Mouse (Mus musculus): ENCODE data around the gene Rpl3l. TPM values are rescaled to one million over a fixed set of nuclear protein-coding genes. Genes with fewer than 3 reads are reported as not detected.

Gene Rpl3l
- total and polyA plus RNA-seq, 2 experiments from 2014 or later = 0.41 to 1.3 TPM

DNA sequence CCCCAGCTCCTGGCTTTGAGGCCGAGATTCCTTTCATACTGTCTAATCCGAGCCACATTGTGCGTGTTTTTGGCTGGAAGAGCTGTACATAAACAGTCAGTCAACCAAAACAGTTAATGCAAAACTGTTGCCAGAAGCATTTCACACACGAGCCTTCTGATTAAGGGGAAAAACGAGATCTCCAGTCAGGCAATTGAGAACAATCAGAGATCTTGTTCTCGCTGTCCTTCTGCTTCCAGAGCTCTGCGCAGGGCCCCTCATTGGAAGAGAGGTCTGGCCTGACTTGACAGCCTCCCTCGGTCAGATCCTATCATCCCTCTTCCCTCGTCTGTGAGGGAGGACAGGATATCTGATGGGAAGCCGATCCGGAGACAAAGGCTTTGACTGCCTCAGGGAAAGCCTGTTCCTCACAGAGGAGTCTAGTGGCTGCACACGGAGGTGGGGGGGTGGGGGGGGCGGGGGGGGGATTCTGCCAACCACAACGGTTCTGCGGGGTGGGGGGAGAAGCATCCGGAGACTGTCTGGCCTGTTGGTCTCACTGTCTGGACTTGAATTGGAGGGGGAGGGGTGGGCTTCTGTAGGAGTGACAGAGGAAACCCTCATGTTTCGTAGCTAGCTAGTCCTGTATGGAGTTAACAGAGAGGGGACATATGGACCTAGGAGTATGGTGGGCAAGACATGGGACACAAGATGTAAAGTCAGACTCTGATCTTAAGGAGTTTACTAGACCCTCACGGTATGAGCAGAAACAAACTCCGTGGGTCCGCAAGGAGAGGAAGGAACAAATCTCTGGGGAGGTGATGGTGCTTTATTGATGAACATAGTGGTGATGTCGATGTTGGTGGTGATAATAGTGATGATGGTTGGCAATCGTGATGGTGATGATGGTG, 37.6 kb downstream of the Rpl3l start:
- H3K4me2 ChIP-seq (ENCODE audit: low read depth, low read length) = no peak overlapping the region
- no peaks in the 10 kb centered on the region for H3K9me3 ChIP-seq (ENCODE audit: low read length)
- peak; percentile 47 for DNase-seq (ENCODE audit: low spot score)
- H3K4me1 ChIP-seq (ENCODE audit: insufficient read depth, low read length) = no peaks in the 10 kb centered on the region
- TF ChIP-seq CTCF (IDR thresholded peaks at IDR 0.05; ENCODE audit: low read depth) = no peak
- 47% methylated on average over 22 of the region's 22 CpGs for WGBS
- H3K9ac ChIP-seq (replicated peaks; ENCODE audit: low read length) = no peak overlapping the region
- H3K36me3 ChIP-seq (ENCODE audit: insufficient read depth, low read length) = no peaks in the 10 kb centered on the region
- peak; percentile 84 for ATAC-seq
- no peaks in the 10 kb centered on the region for H3K27me3 ChIP-seq (ENCODE audit: insufficient read depth, low read length)
- H3K27ac ChIP-seq = peak overlapping the region; percentile 26; the same call in 1 of the 2 replicates
- H3K4me3 ChIP-seq (ENCODE audit: low read length) = no peak overlapping the region

DNA sequence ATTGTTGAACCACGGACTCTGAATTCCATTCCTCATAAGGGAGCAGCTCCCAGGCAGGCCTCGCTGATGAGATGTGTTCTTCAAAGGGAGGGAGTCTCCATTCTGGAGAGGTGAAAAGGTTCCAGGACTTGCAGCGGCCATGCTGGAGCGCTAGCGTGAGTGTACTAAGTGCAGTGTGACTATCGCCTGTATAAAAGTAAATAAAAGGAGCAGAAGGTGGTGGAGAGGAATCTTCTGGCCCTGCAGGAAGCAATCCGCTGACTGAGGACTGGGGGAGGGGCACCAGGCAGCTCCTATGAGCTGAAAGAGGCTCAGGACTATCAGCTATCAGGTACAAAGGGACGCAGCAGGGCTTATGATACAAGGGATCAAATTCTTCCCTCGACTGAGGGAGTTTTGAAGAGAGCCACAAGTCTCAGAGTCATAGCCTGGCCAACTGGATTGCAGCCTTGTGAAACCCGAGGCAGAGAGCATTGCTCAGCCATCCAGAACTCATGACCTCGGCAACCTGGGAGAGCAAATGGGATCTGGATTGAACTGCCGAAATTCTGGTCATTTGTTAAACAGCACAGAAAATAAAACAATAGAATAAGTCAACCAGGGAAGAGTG, 38.8 kb downstream of the Rpl3l start:
- DNase-seq (ENCODE audit: low spot score) (no peak), ATAC-seq (no peak)
- H3K9ac ChIP-seq (replicated peaks; ENCODE audit: low read length) = no peak overlapping the region
- no peak for TF ChIP-seq CTCF (IDR thresholded peaks at IDR 0.05; ENCODE audit: low read depth)
- H3K27me3 ChIP-seq (ENCODE audit: insufficient read depth, low read length) = no peaks in the 10 kb centered on the region
- H3K4me3 ChIP-seq (ENCODE audit: low read length) = no peak overlapping the region
- H3K9me3 ChIP-seq (ENCODE audit: low read length) = no peaks in the 10 kb centered on the region
- H3K4me1 ChIP-seq (ENCODE audit: insufficient read depth, low read length) = no peaks in the 10 kb centered on the region
- H3K27ac ChIP-seq = no peak overlapping the region
- WGBS = 26% methylated on average over 12 of the region's 12 CpGs
- H3K4me2 ChIP-seq (ENCODE audit: low read depth, low read length) = no peak overlapping the region
- H3K36me3 ChIP-seq (ENCODE audit: insufficient read depth, low read length) = no peaks in the 10 kb centered on the region

DNA sequence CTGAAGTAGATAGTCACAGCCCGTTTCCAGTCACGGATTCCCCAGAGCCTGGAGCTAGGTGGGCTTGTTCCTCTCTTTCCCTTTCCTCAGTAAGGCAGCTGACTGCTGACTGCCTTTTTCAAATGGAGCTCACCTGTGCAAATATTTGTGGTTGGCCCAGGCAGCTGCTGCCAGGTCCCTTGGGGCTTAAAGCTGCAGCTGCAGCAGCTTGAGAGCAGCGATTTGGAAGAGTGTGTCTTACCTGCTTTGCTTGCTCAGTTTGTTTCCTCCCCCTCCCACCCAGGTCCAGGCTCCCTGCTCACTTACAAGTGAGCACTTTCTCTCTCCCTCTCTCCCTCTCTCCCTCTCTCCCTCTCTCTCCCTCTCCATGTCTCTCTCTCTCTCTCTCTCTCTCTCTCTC, 41.5 kb downstream of the Rpl3l start:
- H3K4me1 ChIP-seq (ENCODE audit: insufficient read depth, low read length) = no peaks in the 10 kb centered on the region
- H3K9ac ChIP-seq (replicated peaks; ENCODE audit: low read length) = no peak overlapping the region
- no peak overlapping the region for H3K4me3 ChIP-seq (ENCODE audit: low read length)
- no peaks in the 10 kb centered on the region for H3K27me3 ChIP-seq (ENCODE audit: insufficient read depth, low read length)
- WGBS = 38% methylated on average over 3 of the region's 3 CpGs
- no peak overlapping the region for H3K4me2 ChIP-seq (ENCODE audit: low read depth, low read length)
- no peak for DNase-seq (ENCODE audit: low spot score)
- TF ChIP-seq CTCF (IDR thresholded peaks at IDR 0.05; ENCODE audit: low read depth) = no peak
- ATAC-seq = no peak
- no peak overlapping the region for H3K27ac ChIP-seq
- no peaks in the 10 kb centered on the region for H3K9me3 ChIP-seq (ENCODE audit: low read length)
- H3K36me3 ChIP-seq (ENCODE audit: insufficient read depth, low read length) = no peaks in the 10 kb centered on the region

DNA sequence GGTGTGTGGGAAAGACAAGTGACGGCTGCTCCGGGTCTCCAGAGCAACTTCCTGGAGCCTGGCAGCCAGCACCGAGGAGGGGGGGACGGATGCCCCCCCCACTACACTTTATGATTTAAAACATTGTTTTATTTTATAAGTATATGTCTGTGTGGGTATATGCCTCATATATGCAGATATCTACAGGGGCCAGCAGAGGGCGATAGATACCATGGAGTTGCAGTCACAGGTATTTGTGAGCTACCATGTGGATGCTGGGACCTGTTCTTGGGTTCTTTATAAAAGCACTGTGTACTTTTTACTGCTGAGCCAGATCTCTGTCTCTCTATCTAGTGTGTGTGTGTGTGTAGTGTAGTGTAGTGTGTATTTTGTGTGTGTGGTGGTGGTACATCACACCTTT, 45.6 kb downstream of the Rpl3l start:
- H3K4me2 ChIP-seq (ENCODE audit: low read depth, low read length) = no peak overlapping the region
- no peak for TF ChIP-seq CTCF (IDR thresholded peaks at IDR 0.05; ENCODE audit: low read depth)
- ATAC-seq = no peak
- WGBS = 87% methylated on average over 5 of the region's 5 CpGs
- H3K9ac ChIP-seq (replicated peaks; ENCODE audit: low read length) = no peak overlapping the region
- no peaks in the 10 kb centered on the region for H3K4me1 ChIP-seq (ENCODE audit: insufficient read depth, low read length)
- H3K27ac ChIP-seq = no peak overlapping the region
- H3K4me3 ChIP-seq (ENCODE audit: low read length) = no peak overlapping the region
- no peaks in the 10 kb centered on the region for H3K9me3 ChIP-seq (ENCODE audit: low read length)
- no peaks in the 10 kb centered on the region for H3K27me3 ChIP-seq (ENCODE audit: insufficient read depth, low read length)
- no peaks in the 10 kb centered on the region for H3K36me3 ChIP-seq (ENCODE audit: insufficient read depth, low read length)
- DNase-seq (ENCODE audit: low spot score) = no peak

DNA sequence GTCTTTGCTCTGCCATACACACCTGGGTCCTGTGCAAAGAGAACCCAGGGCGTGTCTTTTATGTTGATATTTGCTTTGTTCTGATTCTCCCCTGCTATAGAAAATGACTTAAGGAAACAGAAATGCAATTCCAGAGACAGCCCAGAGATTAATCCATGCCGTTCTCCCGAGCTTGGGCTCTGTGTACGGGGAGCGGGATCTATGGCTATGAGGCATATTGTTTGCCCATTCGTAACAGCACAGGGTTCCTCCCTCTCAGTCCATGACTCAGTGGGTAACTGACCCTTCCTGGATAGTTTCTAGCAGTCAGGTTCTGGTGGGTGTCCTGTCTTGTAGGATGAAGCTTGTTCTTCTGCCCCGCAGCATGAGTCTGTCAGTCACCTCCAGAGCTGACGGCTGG, 47.6 kb downstream of the Rpl3l start:
- H3K27me3 ChIP-seq (ENCODE audit: insufficient read depth, low read length) = no peaks in the 10 kb centered on the region
- no peak overlapping the region for H3K4me2 ChIP-seq (ENCODE audit: low read depth, low read length)
- H3K27ac ChIP-seq = no peak overlapping the region
- 79% methylated on average over 8 of the region's 8 CpGs for WGBS
- H3K4me1 ChIP-seq (ENCODE audit: insufficient read depth, low read length) = no peaks in the 10 kb centered on the region
- TF ChIP-seq CTCF (IDR thresholded peaks at IDR 0.05; ENCODE audit: low read depth) = no peak
- no peak for DNase-seq (ENCODE audit: low spot score)
- H3K4me3 ChIP-seq (ENCODE audit: low read length) = no peak overlapping the region
- no peak for ATAC-seq
- H3K36me3 ChIP-seq (ENCODE audit: insufficient read depth, low read length) = no peaks in the 10 kb centered on the region
- no peaks in the 10 kb centered on the region for H3K9me3 ChIP-seq (ENCODE audit: low read length)
- no peak overlapping the region for H3K9ac ChIP-seq (replicated peaks; ENCODE audit: low read length)

DNA sequence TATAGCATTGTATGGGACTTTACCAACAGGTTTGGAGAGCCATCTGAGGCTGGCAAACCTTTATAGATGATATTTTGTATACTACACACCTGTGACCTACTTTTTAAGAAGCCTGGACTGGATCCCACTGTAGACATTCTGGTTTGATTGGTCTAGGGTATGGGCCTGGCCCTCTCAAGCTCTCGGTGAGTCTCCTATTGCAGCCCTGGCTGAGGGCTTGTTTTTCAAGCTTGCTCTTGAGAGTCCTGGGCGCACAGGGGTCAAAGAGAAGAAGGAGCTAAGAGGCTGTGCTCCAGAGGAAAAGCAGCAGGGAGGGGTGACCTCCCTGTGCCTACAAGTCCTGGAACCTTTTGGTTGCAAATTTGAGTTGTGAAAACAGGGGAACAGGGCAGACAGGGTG, 49.5 kb downstream of the Rpl3l start:
- H3K9ac ChIP-seq (replicated peaks; ENCODE audit: low read length) = no peak overlapping the region
- no peak for DNase-seq (ENCODE audit: low spot score)
- 87% methylated on average over 2 of the region's 2 CpGs for WGBS

DNA sequence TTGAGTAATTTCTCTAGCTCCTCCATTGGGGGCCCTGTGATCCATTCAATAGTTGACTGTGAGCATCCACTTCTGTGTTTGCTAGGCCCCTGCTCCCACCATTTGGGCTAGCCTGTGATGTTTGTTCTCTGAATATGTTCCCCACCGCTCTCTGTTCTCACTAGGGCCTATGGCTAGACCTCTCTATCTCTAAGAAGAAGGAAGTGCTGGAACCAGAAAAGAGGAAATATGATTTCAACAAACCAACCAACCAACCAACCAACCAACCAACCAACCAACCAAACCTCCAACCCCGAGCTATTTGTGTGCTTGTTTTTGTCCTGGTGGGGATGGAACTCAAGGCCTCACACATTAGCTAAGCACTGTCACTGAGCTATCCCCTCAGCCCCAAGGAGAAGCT, 53.2 kb downstream of the Rpl3l start:
- DNase-seq (ENCODE audit: low spot score) = no peak
- Histone ChIP-seq H3K9ac (replicated peaks; ENCODE audit: low read length) (no peak overlapping the region), H3K27me3 (ENCODE audit: insufficient read depth, low read length) (no peaks in the 10 kb centered on the region), H3K27ac (no peak overlapping the region), H3K4me1 (ENCODE audit: insufficient read depth, low read length) (no peaks in the 10 kb centered on the region), H3K4me3 (ENCODE audit: low read length) (no peak overlapping the region), H3K9me3 (ENCODE audit: low read length) (no peaks in the 10 kb centered on the region), H3K36me3 (ENCODE audit: insufficient read depth, low read length) (no peaks in the 10 kb centered on the region), H3K4me2 (ENCODE audit: low read depth, low read length) (no peak overlapping the region)
- 93% methylated on average over 2 of the region's 2 CpGs for WGBS
- no peak for ATAC-seq
- TF ChIP-seq CTCF (IDR thresholded peaks at IDR 0.05; ENCODE audit: low read depth) = no peak

More for the DNA sequence above, 49.5 kb downstream of the Rpl3l start:
- ATAC-seq = no peak
- Histone ChIP-seq H3K4me2 (ENCODE audit: low read depth, low read length) (no peak overlapping the region), H3K4me1 (ENCODE audit: insufficient read depth, low read length) (no peaks in the 10 kb centered on the region), H3K27ac (no peak overlapping the region), H3K9me3 (ENCODE audit: low read length) (no peaks in the 10 kb centered on the region), H3K27me3 (ENCODE audit: insufficient read depth, low read length) (no peaks in the 10 kb centered on the region), H3K4me3 (ENCODE audit: low read length) (no peak overlapping the region), H3K36me3 (ENCODE audit: insufficient read depth, low read length) (no peaks in the 10 kb centered on the region)
- no peak for TF ChIP-seq CTCF (IDR thresholded peaks at IDR 0.05; ENCODE audit: low read depth)

Other genes starting within 250 kb of the Rpl3l start
- 45.9 and 55.3 TPM in 2 replicates for gene Mlst8, start 248.7 kb upstream of the Rpl3l start, total RNA-seq (2014; rRNA removed)
- gene Mlst8, start 248.7 kb upstream of the Rpl3l start, polyA plus RNA-seq (2015; fragmentation: Nextera tagmentation; extraction: Ambion mirVana) = 26.3 and 26.4 TPM in 2 replicates
- 152 and 163 TPM in 2 replicates for gene Caskin1, start 239.2 kb upstream of the Rpl3l start, total RNA-seq (2014; rRNA removed)
- 42.1 and 43.7 TPM in 2 replicates for gene Caskin1, start 239.2 kb upstream of the Rpl3l start, polyA plus RNA-seq (2015; fragmentation: Nextera tagmentation; extraction: Ambion mirVana)
- gene Traf7, start 199.9 kb upstream of the Rpl3l start, total RNA-seq (2014; rRNA removed) = 159 and 165 TPM in 2 replicates
- 64.0 and 66.1 TPM in 2 replicates for gene Traf7, start 199.9 kb upstream of the Rpl3l start, polyA plus RNA-seq (2015; fragmentation: Nextera tagmentation; extraction: Ambion mirVana)
- 2.7 and 4.0 TPM in 2 replicates for gene Rab26, start 193.6 kb upstream of the Rpl3l start, total RNA-seq (2014; rRNA removed)
- gene Rab26, start 193.6 kb upstream of the Rpl3l start, polyA plus RNA-seq (2015; fragmentation: Nextera tagmentation; extraction: Ambion mirVana) = 10.6 and 14.7 TPM in 2 replicates
- 87.9 and 99.2 TPM in 2 replicates for gene Pkd1, start 178.0 kb upstream of the Rpl3l start, total RNA-seq (2014; rRNA removed)
- 14.9 and 16.0 TPM in 2 replicates for gene Pkd1, start 178.0 kb upstream of the Rpl3l start, polyA plus RNA-seq (2015; fragmentation: Nextera tagmentation; extraction: Ambion mirVana)
- gene Tsc2, start 95.2 kb upstream of the Rpl3l start, total RNA-seq (2014; rRNA removed) = 98.0 and 114 TPM in 2 replicates
- 45.7 and 51.2 TPM in 2 replicates for gene Tsc2, start 95.2 kb upstream of the Rpl3l start, polyA plus RNA-seq (2015; fragmentation: Nextera tagmentation; extraction: Ambion mirVana)
- gene Nthl1, start 95.1 kb upstream of the Rpl3l start, total RNA-seq (2014; rRNA removed) = 4.2 and 5.6 TPM in 2 replicates
- 7.2 and 7.8 TPM in 2 replicates for gene Nthl1, start 95.1 kb upstream of the Rpl3l start, polyA plus RNA-seq (2015; fragmentation: Nextera tagmentation; extraction: Ambion mirVana)
- gene Slc9a3r2, start 77.5 kb upstream of the Rpl3l start, total RNA-seq (2014; rRNA removed) = 72.8 and 91.1 TPM in 2 replicates
- 57.6 and 60.6 TPM in 2 replicates for gene Slc9a3r2, start 77.5 kb upstream of the Rpl3l start, polyA plus RNA-seq (2015; fragmentation: Nextera tagmentation; extraction: Ambion mirVana)
- 0.78 TPM in 1 of 2 replicates, not detected in the other for gene Npw, start 69.4 kb upstream of the Rpl3l start, total RNA-seq (2014; rRNA removed)
- 0.65 and 0.81 TPM in 2 replicates for gene Npw, start 69.4 kb upstream of the Rpl3l start, polyA plus RNA-seq (2015; fragmentation: Nextera tagmentation; extraction: Ambion mirVana)
- 40.9 and 47.0 TPM in 2 replicates for gene Zfp598, start 58.1 kb upstream of the Rpl3l start, total RNA-seq (2014; rRNA removed)
- gene Zfp598, start 58.1 kb upstream of the Rpl3l start, polyA plus RNA-seq (2015; fragmentation: Nextera tagmentation; extraction: Ambion mirVana) = 14.2 and 14.6 TPM in 2 replicates
- 331 and 347 TPM in 2 replicates for gene Syngr3, start 37.9 kb upstream of the Rpl3l start, total RNA-seq (2014; rRNA removed)
- 280 and 294 TPM in 2 replicates for gene Syngr3, start 37.9 kb upstream of the Rpl3l start, polyA plus RNA-seq (2015; fragmentation: Nextera tagmentation; extraction: Ambion mirVana)
- gene Gfer, start 31.7 kb upstream of the Rpl3l start, total RNA-seq (2014; rRNA removed) = 21.1 and 26.1 TPM in 2 replicates
- 39.7 and 41.4 TPM in 2 replicates for gene Gfer, start 31.7 kb upstream of the Rpl3l start, polyA plus RNA-seq (2015; fragmentation: Nextera tagmentation; extraction: Ambion mirVana)
- 6.1 and 8.1 TPM in 2 replicates for gene Noxo1, start 31.6 kb upstream of the Rpl3l start, total RNA-seq (2014; rRNA removed)
- 1.4 and 2.2 TPM in 2 replicates for gene Noxo1, start 31.6 kb upstream of the Rpl3l start, polyA plus RNA-seq (2015; fragmentation: Nextera tagmentation; extraction: Ambion mirVana)
- gene Tbl3, start 20.2 kb upstream of the Rpl3l start, total RNA-seq (2014; rRNA removed) = 53.2 and 55.2 TPM in 2 replicates
- 43.5 and 49.2 TPM in 2 replicates for gene Tbl3, start 20.2 kb upstream of the Rpl3l start, polyA plus RNA-seq (2015; fragmentation: Nextera tagmentation; extraction: Ambion mirVana)
- gene Rnf151, start 9.8 kb upstream of the Rpl3l start, total RNA-seq (2014; rRNA removed) = not detected in 2 replicates
- gene Rnf151, start 9.8 kb upstream of the Rpl3l start, polyA plus RNA-seq (2015; fragmentation: Nextera tagmentation; extraction: Ambion mirVana) = not detected in 2 replicates
- 2,181 and 2,600 TPM in 2 replicates for gene Rps2, start 9.7 kb upstream of the Rpl3l start, total RNA-seq (2014; rRNA removed)
- gene Rps2, start 9.7 kb upstream of the Rpl3l start, polyA plus RNA-seq (2015; fragmentation: Nextera tagmentation; extraction: Ambion mirVana) = 809 and 820 TPM in 2 replicates
- 135 and 157 TPM in 2 replicates for gene Ndufb10, start 3.3 kb upstream of the Rpl3l start, total RNA-seq (2014; rRNA removed)
- 353 and 356 TPM in 2 replicates for gene Ndufb10, start 3.3 kb upstream of the Rpl3l start, polyA plus RNA-seq (2015; fragmentation: Nextera tagmentation; extraction: Ambion mirVana)
- 17.0 and 19.6 TPM in 2 replicates for gene Msrb1, start 8.8 kb downstream of the Rpl3l start, total RNA-seq (2014; rRNA removed)
- gene Msrb1, start 8.8 kb downstream of the Rpl3l start, polyA plus RNA-seq (2015; fragmentation: Nextera tagmentation; extraction: Ambion mirVana) = 22.7 and 25.5 TPM in 2 replicates
- not detected in 2 replicates for gene Hs3st6, start 25.2 kb downstream of the Rpl3l start, total RNA-seq (2014; rRNA removed)
- gene Hs3st6, start 25.2 kb downstream of the Rpl3l start, polyA plus RNA-seq (2015; fragmentation: Nextera tagmentation; extraction: Ambion mirVana) = 0.43 and 0.47 TPM in 2 replicates
- not detected in 2 replicates for gene Meiob, start 76.5 kb downstream of the Rpl3l start, total RNA-seq (2014; rRNA removed)
- 0.10 TPM in 1 of 2 replicates, not detected in the other for gene Meiob, start 76.5 kb downstream of the Rpl3l start, polyA plus RNA-seq (2015; fragmentation: Nextera tagmentation; extraction: Ambion mirVana)
- gene Hagh, start 112.3 kb downstream of the Rpl3l start, total RNA-seq (2014; rRNA removed) = 64.8 and 93.5 TPM in 2 replicates
- 82.4 and 84.2 TPM in 2 replicates for gene Hagh, start 112.3 kb downstream of the Rpl3l start, polyA plus RNA-seq (2015; fragmentation: Nextera tagmentation; extraction: Ambion mirVana)
- gene Fahd1, start 122.5 kb downstream of the Rpl3l start, total RNA-seq (2014; rRNA removed) = 16.6 and 25.7 TPM in 2 replicates
- 20.2 and 22.2 TPM in 2 replicates for gene Fahd1, start 122.5 kb downstream of the Rpl3l start, polyA plus RNA-seq (2015; fragmentation: Nextera tagmentation; extraction: Ambion mirVana)
- 0.52 TPM in 1 of 2 replicates, not detected in the other for gene Igfals, start 138.2 kb downstream of the Rpl3l start, total RNA-seq (2014; rRNA removed)
- gene Igfals, start 138.2 kb downstream of the Rpl3l start, polyA plus RNA-seq (2015; fragmentation: Nextera tagmentation; extraction: Ambion mirVana) = 0.18 and 0.29 TPM in 2 replicates
- gene Nubp2, start 158.5 kb downstream of the Rpl3l start, total RNA-seq (2014; rRNA removed) = 35.7 and 52.7 TPM in 2 replicates
- gene Nubp2, start 158.5 kb downstream of the Rpl3l start, polyA plus RNA-seq (2015; fragmentation: Nextera tagmentation; extraction: Ambion mirVana) = 63.5 and 65.0 TPM in 2 replicates
- 122 and 135 TPM in 2 replicates for gene Spsb3, start 158.8 kb downstream of the Rpl3l start, total RNA-seq (2014; rRNA removed)
- gene Spsb3, start 158.8 kb downstream of the Rpl3l start, polyA plus RNA-seq (2015; fragmentation: Nextera tagmentation; extraction: Ambion mirVana) = 90.6 and 94.9 TPM in 2 replicates
- gene Eme2, start 167.3 kb downstream of the Rpl3l start, total RNA-seq (2014; rRNA removed) = 34.9 and 49.5 TPM in 2 replicates
- gene Eme2, start 167.3 kb downstream of the Rpl3l start, polyA plus RNA-seq (2015; fragmentation: Nextera tagmentation; extraction: Ambion mirVana) = 21.4 and 24.3 TPM in 2 replicates
- 37.8 and 58.3 TPM in 2 replicates for gene Mrps34, start 167.3 kb downstream of the Rpl3l start, total RNA-seq (2014; rRNA removed)
- 124 and 136 TPM in 2 replicates for gene Mrps34, start 167.3 kb downstream of the Rpl3l start, polyA plus RNA-seq (2015; fragmentation: Nextera tagmentation; extraction: Ambion mirVana)
- gene Nme3, start 168.7 kb downstream of the Rpl3l start, total RNA-seq (2014; rRNA removed) = 66.1 and 67.0 TPM in 2 replicates
- 92.6 and 95.1 TPM in 2 replicates for gene Nme3, start 168.7 kb downstream of the Rpl3l start, polyA plus RNA-seq (2015; fragmentation: Nextera tagmentation; extraction: Ambion mirVana)
- gene Mapk8ip3, start 209.2 kb downstream of the Rpl3l start, total RNA-seq (2014; rRNA removed) = 165 and 177 TPM in 2 replicates
- gene Mapk8ip3, start 209.2 kb downstream of the Rpl3l start, polyA plus RNA-seq (2015; fragmentation: Nextera tagmentation; extraction: Ambion mirVana) = 62.0 and 62.4 TPM in 2 replicates
- gene Jpt2, start 232.9 kb downstream of the Rpl3l start, total RNA-seq (2014; rRNA removed) = 57.0 and 61.2 TPM in 2 replicates
- 63.1 and 68.5 TPM in 2 replicates for gene Jpt2, start 232.9 kb downstream of the Rpl3l start, polyA plus RNA-seq (2015; fragmentation: Nextera tagmentation; extraction: Ambion mirVana)

All from hindbrain, postnatal 0 days (tissue).